Mouse (Mus musculus): ENCODE measurements around the gene Pcmt1. TPM values are rescaled to one million over a fixed set of nuclear protein-coding genes. Genes with fewer than 3 reads are reported as not detected.

Gene Pcmt1
- polyA plus RNA-seq, 1 experiment from 2014 or later = 110 TPM

DNA sequence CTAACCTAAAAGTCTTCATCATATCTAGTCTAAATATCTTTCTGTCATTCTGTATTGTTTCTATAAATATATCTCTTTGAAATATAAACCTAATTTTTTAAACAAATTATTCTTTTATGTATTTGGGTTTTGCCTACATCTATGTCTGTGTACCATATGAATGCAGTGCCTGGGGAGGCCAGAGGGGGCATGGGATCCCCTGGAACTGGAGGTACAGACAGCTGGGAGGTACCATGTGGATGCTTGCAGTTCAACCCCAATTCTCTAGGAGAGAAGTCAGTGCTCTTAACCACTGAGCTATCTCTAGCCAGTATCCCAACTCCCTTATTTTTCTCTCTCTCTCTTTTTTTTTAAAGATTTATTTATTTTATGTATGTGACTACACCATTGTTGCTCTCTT, 14.3 kb upstream of the Pcmt1 start:
- peaks cover 35% of the 10 kb centered on the region for H3K36me3 ChIP-seq (ENCODE audit: control insufficient read depth, insufficient read depth, low read length)
- no peak overlapping the region for H3K9ac ChIP-seq (ENCODE audit: low read length)

DNA sequence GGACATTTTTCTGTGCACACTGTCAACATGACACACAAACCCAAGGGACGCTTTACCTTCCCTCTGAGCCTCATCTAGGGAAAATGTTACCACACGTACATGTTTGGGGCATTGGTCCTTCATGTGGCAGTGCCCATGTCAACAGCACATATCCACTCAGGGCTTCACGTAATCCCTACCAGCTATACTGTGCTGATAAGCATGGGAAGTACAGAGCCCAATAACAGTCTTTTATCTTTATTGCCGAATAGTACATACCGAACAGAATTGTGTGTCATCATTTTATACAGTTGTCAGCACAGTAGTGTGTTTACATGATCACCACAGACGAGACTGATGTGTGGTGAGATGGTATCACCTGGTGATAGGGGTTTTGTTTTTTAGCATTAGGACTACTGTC, 6.0 kb upstream of the Pcmt1 start:
- ATAC-seq (ENCODE audit: insufficient read depth, low FRiP score) = no peak
- no peak overlapping the region for H3K4me2 ChIP-seq (ENCODE audit: low read depth, low read length)
- no peaks in the 10 kb centered on the region for H3K9me3 ChIP-seq (replicated peaks; ENCODE audit: control insufficient read depth, low read length)
- H3K27ac ChIP-seq (ENCODE audit: low read length) = no peak overlapping the region
- no peak overlapping the region for H3K4me3 ChIP-seq (replicated peaks; ENCODE audit: low read length)
- no peaks in the 10 kb centered on the region for H3K27me3 ChIP-seq (ENCODE audit: control insufficient read depth, insufficient read depth, low read length)
- no peak overlapping the region for H3K9ac ChIP-seq (ENCODE audit: low read length)
- peaks cover 12% of the 10 kb centered on the region for H3K4me1 ChIP-seq (ENCODE audit: control insufficient read depth, insufficient read depth, low read length)
- WGBS = 83% methylated on average over 6 of the region's 6 CpGs
- peaks cover 6% of the 10 kb centered on the region for H3K36me3 ChIP-seq (ENCODE audit: control insufficient read depth, insufficient read depth, low read length)

More for the DNA sequence above, 14.3 kb upstream of the Pcmt1 start:
- Histone ChIP-seq H3K27me3 (ENCODE audit: control insufficient read depth, insufficient read depth, low read length) (no peaks in the 10 kb centered on the region), H3K4me1 (ENCODE audit: control insufficient read depth, insufficient read depth, low read length) (no peaks in the 10 kb centered on the region), H3K4me2 (ENCODE audit: low read depth, low read length) (no peak overlapping the region), H3K27ac (ENCODE audit: low read length) (no peak overlapping the region), H3K9me3 (replicated peaks; ENCODE audit: control insufficient read depth, low read length) (no peaks in the 10 kb centered on the region), H3K4me3 (replicated peaks; ENCODE audit: low read length) (no peak overlapping the region)
- no peak for ATAC-seq (ENCODE audit: insufficient read depth, low FRiP score)

DNA sequence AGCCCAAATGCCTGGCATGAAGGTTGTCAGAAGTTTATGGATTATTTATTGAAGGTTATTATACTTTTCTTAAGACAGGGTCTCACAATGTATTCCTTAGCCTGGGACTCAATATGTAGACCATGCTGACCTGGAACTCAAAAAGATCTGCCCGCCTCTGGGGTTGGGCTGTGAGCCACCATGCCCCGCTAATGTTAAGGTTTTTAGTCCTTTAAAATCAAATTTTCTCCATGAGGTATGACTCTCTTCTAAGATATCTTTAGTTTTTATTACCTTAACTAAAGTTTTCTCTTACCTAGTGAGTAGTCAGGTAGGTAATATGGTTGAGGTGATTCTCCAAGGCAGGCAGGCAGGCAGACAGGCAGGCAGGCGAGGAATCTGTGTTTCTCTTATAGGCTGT, 1.3 kb upstream of the Pcmt1 start:
- Histone ChIP-seq H3K27ac (ENCODE audit: low read length) (no peak overlapping the region), H3K4me3 (replicated peaks; ENCODE audit: low read length) (peak overlapping the region; percentile 93), H3K4me2 (ENCODE audit: low read depth, low read length) (peak overlapping the region; percentile 91), H3K9me3 (replicated peaks; ENCODE audit: control insufficient read depth, low read length) (no peaks in the 10 kb centered on the region), H3K9ac (ENCODE audit: low read length) (peak overlapping the region; percentile 40; the same call in 1 of the 2 replicates), H3K36me3 (ENCODE audit: control insufficient read depth, insufficient read depth, low read length) (peaks cover 18% of the 10 kb centered on the region), H3K4me1 (ENCODE audit: control insufficient read depth, insufficient read depth, low read length) (peaks cover 23% of the 10 kb centered on the region), H3K27me3 (ENCODE audit: control insufficient read depth, insufficient read depth, low read length) (no peaks in the 10 kb centered on the region)
- no peak for ATAC-seq (ENCODE audit: insufficient read depth, low FRiP score)
- WGBS = 46% methylated on average over 3 of the region's 3 CpGs

DNA sequence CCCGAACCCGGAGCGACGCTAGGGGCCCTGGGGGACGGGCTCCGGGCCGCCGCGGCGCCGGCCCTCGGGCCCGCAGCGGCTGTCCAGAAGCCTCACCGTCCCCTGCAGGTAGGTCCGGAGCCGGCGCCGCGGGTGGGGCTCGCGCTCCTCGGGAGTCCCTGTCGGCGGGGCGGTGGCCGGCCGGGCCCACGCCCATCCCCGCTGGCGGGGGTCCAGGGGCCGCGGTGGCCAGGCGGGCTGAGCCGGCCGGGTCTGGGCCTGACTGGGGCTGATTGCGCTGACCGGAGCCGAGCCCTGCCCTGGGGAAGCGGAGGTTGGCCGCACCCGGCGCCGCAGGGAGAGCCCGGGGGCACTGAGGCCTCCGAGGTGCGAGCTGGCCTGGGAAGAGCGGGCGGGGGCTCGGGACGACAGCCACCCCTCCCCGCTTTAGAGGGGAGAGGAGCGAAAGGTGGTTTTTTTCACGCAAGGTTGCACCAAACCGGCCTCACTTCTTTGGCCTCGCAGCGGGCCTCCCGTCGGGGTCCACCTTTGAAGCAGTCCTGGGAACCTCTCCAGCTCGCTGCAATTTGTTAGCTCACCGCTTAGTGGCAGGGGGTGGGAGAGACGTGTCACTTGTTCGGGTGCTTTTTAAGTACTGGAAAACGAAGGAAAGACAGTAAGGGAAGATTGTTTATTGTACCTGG, 548 bp upstream of the Pcmt1 start:
- H3K27me3 ChIP-seq (ENCODE audit: control insufficient read depth, insufficient read depth, low read length) = no peaks in the 10 kb centered on the region

DNA sequence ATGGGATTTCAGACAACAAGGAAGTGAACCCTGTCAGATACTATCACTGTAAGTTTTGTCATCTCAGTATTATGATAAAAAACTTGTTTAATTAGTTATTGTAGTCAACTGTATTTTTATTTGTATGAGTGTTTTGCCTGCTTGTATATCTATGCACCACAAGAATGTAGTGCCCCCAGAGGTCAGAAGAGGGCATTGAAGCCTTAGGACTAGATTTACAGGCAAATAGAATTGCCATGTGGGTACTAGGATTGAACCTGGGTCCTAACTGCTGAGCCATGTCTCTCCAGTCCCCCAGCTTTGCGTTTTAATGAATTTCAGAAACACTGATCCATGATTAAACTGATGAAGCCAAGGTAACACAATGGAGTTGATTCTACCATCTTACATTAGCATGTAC, 7.3 kb downstream of the Pcmt1 start:
- H3K27ac ChIP-seq (ENCODE audit: low read length) = no peak overlapping the region
- H3K27me3 ChIP-seq (ENCODE audit: control insufficient read depth, insufficient read depth, low read length) = no peaks in the 10 kb centered on the region
- H3K9me3 ChIP-seq (replicated peaks; ENCODE audit: control insufficient read depth, low read length) = no peaks in the 10 kb centered on the region
- no peak overlapping the region for H3K9ac ChIP-seq (ENCODE audit: low read length)
- no peak overlapping the region for H3K4me2 ChIP-seq (ENCODE audit: low read depth, low read length)
- ATAC-seq (ENCODE audit: insufficient read depth, low FRiP score) = no peak
- no peak overlapping the region for H3K4me3 ChIP-seq (replicated peaks; ENCODE audit: low read length)
- WGBS = 70% methylated on average over 1 of the region's 1 CpGs
- H3K4me1 ChIP-seq (ENCODE audit: control insufficient read depth, insufficient read depth, low read length) = no peaks in the 10 kb centered on the region
- peaks cover 25% of the 10 kb centered on the region for H3K36me3 ChIP-seq (ENCODE audit: control insufficient read depth, insufficient read depth, low read length)

More for the DNA sequence above, 548 bp upstream of the Pcmt1 start:
- Histone ChIP-seq H3K9ac (ENCODE audit: low read length) (peak overlapping the region; percentile 100), H3K9me3 (replicated peaks; ENCODE audit: control insufficient read depth, low read length) (no peaks in the 10 kb centered on the region), H3K27ac (ENCODE audit: low read length) (peak overlapping the region; percentile 98), H3K4me1 (ENCODE audit: control insufficient read depth, insufficient read depth, low read length) (peaks cover 23% of the 10 kb centered on the region), H3K4me2 (ENCODE audit: low read depth, low read length) (peak overlapping the region; percentile 91), H3K36me3 (ENCODE audit: control insufficient read depth, insufficient read depth, low read length) (peaks cover 20% of the 10 kb centered on the region), H3K4me3 (replicated peaks; ENCODE audit: low read length) (peak overlapping the region; percentile 93)
- WGBS = under 1% methylated on average over 64 of the region's 64 CpGs
- peak; percentile 90 for ATAC-seq (ENCODE audit: insufficient read depth, low FRiP score)

DNA sequence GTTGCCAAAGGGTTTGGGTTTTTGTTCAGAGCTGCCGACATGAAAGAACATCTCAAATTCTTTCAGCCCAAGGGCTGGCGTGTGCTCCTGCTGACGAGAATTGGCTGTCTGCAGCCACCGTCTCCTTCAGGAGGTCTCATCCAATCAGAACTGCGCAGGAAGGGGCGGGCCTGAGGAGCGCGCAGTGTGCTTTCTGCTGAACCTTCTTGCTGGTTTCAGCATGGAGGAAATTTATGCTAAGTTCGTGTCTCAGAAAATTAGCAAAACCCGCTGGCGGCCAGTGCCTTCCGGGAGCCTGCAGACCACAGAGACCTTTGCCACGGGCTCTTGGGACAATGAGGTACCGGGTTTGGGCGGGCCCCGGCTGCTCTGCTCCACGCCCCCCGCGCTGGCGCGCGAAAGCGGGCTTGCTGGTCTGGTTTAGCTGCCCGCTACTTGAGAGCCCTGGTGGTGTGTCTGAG, 13.6 kb downstream of the Pcmt1 start, which contains the start of gene Nup43:
Gene Nup43 (plus strand): TSS at position 162 of the 461 bp plus-strand sequence.
- Histone ChIP-seq H3K27me3 (ENCODE audit: control insufficient read depth, insufficient read depth, low read length) (no peaks in the 10 kb centered on the region), H3K9ac (ENCODE audit: low read length) (peak within 1 kb of the TSS; percentile 84), H3K36me3 (ENCODE audit: control insufficient read depth, insufficient read depth, low read length) (peaks cover 5% of the 10 kb centered on the region), H3K4me1 (ENCODE audit: control insufficient read depth, insufficient read depth, low read length) (peaks cover 15% of the 10 kb centered on the region), H3K27ac (ENCODE audit: low read length) (peak within 1 kb of the TSS; percentile 76), H3K9me3 (replicated peaks; ENCODE audit: control insufficient read depth, low read length) (no peaks in the 10 kb centered on the region), H3K4me3 (replicated peaks; ENCODE audit: low read length) (peak within 1 kb of the TSS; percentile 86), H3K4me2 (ENCODE audit: low read depth, low read length) (peak within 1 kb of the TSS; percentile 87)
- peak; percentile 82 for ATAC-seq (ENCODE audit: insufficient read depth, low FRiP score)
- 0% methylated on average over 24 of the region's 24 CpGs for WGBS

DNA sequence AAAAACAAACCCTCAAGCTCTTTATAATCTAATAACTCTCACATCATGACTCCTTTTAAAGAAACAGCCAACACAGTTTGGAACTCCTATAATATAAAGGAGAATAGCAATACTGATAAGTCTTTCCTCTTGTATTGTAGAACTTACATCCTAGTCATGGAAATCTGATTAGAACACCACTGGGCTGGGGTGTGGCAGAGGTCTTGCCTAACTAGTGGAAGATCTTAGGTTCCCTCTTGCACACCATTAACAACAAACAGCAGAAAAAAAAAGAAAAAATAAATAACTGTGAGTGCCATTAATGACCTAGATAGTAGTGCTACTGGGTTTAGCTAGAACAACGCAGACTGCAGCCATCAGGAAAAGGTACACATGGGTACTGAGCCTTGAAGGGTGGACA, 16.0 kb downstream of the Pcmt1 start:
- no peaks in the 10 kb centered on the region for H3K9me3 ChIP-seq (replicated peaks; ENCODE audit: control insufficient read depth, low read length)
- peaks cover 19% of the 10 kb centered on the region for H3K4me1 ChIP-seq (ENCODE audit: control insufficient read depth, insufficient read depth, low read length)
- no peak overlapping the region for H3K4me2 ChIP-seq (ENCODE audit: low read depth, low read length)
- H3K36me3 ChIP-seq (ENCODE audit: control insufficient read depth, insufficient read depth, low read length) = peaks cover 5% of the 10 kb centered on the region
- H3K4me3 ChIP-seq (replicated peaks; ENCODE audit: low read length) = no peak overlapping the region
- ATAC-seq (ENCODE audit: insufficient read depth, low FRiP score) = no peak
- 83% methylated on average over 1 of the region's 1 CpGs for WGBS
- H3K9ac ChIP-seq (ENCODE audit: low read length) = no peak overlapping the region
- H3K27me3 ChIP-seq (ENCODE audit: control insufficient read depth, insufficient read depth, low read length) = no peaks in the 10 kb centered on the region
- H3K27ac ChIP-seq (ENCODE audit: low read length) = no peak overlapping the region

DNA sequence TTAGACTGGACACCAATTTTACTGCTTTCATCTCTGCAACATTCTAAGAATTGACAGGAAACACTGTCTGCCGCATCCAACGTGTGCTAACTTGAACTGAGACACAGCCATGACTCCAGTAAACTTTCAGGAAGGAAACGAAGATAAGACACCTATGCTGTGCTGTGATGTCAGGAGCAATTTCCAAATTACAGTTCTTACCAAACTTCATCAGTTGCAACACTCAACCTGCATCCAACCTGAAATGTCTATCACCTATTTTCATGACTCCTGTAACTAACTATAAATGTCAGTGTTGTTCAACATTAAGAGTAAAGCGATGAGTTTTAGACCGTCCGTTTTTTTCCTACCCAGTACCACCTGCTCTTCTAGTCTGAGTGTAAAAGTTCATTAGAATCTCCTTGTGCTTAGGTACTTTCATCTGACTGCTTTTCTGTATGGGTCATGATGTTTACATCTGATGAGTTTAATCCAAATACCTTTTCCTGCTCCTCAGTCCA, 16.9 kb downstream of the Pcmt1 start:
- Histone ChIP-seq H3K4me2 (ENCODE audit: low read depth, low read length) (peak overlapping the region; percentile 81), H3K4me3 (replicated peaks; ENCODE audit: low read length) (peak overlapping the region; percentile 97), H3K27ac (ENCODE audit: low read length) (no peak overlapping the region), H3K27me3 (ENCODE audit: control insufficient read depth, insufficient read depth, low read length) (no peaks in the 10 kb centered on the region), H3K36me3 (ENCODE audit: control insufficient read depth, insufficient read depth, low read length) (no peaks in the 10 kb centered on the region), H3K9me3 (replicated peaks; ENCODE audit: control insufficient read depth, low read length) (no peaks in the 10 kb centered on the region), H3K4me1 (ENCODE audit: control insufficient read depth, insufficient read depth, low read length) (peaks cover 19% of the 10 kb centered on the region), H3K9ac (ENCODE audit: low read length) (peak overlapping the region; percentile 84)
- WGBS = 52% methylated on average over 6 of the region's 6 CpGs
- no peak for ATAC-seq (ENCODE audit: insufficient read depth, low FRiP score)

DNA sequence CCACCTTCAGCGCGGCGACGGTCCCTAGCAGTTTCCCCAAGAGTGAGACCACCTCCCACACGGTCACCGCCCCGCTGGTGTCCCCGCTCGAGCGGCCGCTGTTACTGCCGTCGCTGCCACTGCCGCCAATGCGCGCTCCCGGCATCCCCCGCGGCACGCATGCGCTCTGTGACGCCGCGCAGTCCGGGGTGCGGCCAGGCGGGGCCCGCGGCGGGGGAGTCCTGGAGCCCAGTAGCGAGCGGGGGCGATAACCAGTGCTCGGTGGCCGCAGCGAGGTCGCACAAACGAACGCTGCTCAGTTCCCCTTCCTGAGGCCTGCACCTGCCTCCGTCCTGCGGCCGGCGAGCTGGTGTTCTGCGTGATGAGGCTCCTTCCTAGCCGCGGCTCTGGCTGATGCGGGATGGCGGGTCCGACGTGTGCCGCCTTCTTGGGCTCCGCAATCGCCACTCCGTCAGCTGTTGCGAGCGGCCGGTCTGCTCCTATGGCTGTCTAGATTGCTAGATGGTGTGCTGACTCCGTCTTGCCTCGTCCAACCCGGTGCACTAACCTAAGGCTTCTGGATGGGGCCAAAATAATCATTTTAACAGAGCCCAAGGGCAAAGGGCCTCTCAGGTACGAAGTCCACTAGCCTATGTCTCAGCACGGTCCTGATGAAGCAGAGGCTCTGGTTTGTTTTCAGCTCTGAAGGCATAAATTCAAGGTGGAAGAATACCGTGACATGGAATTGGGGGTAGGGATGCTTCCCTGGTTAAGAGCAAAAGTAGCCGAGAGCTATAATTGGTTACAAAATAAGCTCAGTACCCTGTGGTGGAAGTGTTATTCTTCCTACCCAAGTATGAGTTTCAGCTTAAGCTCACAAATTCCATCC, 17.5 kb downstream of the Pcmt1 start:
- no peaks in the 10 kb centered on the region for H3K36me3 ChIP-seq (ENCODE audit: control insufficient read depth, insufficient read depth, low read length)

More for the DNA sequence above, 17.5 kb downstream of the Pcmt1 start:
- H3K4me3 ChIP-seq (replicated peaks; ENCODE audit: low read length) = peak overlapping the region; percentile 97
- peak overlapping the region; percentile 84 for H3K9ac ChIP-seq (ENCODE audit: low read length)
- peak; percentile 93 for ATAC-seq (ENCODE audit: insufficient read depth, low FRiP score)
- 1% methylated on average over 61 of the region's 64 CpGs for WGBS
- no peaks in the 10 kb centered on the region for H3K9me3 ChIP-seq (replicated peaks; ENCODE audit: control insufficient read depth, low read length)
- peaks cover 17% of the 10 kb centered on the region for H3K4me1 ChIP-seq (ENCODE audit: control insufficient read depth, insufficient read depth, low read length)
- H3K27ac ChIP-seq (ENCODE audit: low read length) = peak overlapping the region; percentile 92
- H3K4me2 ChIP-seq (ENCODE audit: low read depth, low read length) = peak overlapping the region; percentile 81
- no peaks in the 10 kb centered on the region for H3K27me3 ChIP-seq (ENCODE audit: control insufficient read depth, insufficient read depth, low read length)

All from stomach, embryonic 16.5 days (tissue).